Mouse (Mus musculus): ENCODE data around the gene Gm49325. TPM values are rescaled to one million over a fixed set of nuclear protein-coding genes. Genes with fewer than 3 reads are reported as not detected.
A peak's percentile ranks its signal among the peaks of the same experiment; 100 is the strongest.

Gm49325 gene
- polyA plus RNA-seq, 1 experiment from 2014 or later: 1.6 TPM

GRCm38 (mm10) chr10:77580027-77580920, 25.7 kb upstream of the Gm49325 start:
- Histone ChIP-seq H3K27me3 (ENCODE audit: low read depth, poor library complexity, severe bottlenecking) (no peaks in the 10 kb centered on the region), H3K4me3 (no peak overlapping the region), H3K4me1 (peaks cover 30% of the 10 kb centered on the region), H3K27ac (no peak overlapping the region), H3K9me3 (replicated peaks) (no peaks in the 10 kb centered on the region), H3K36me3 (peaks cover 6% of the 10 kb centered on the region)
- no peak for DNase-seq (ENCODE audit: low spot score)
- WGBS: 59% methylated on average over 10 of the region's 10 CpGs

GRCm38 (mm10) chr10:77581023-77581407, 25.0 kb upstream of the Gm49325 start:
- Histone ChIP-seq H3K9me3 (replicated peaks) (no peaks in the 10 kb centered on the region), H3K36me3 (peaks cover 12% of the 10 kb centered on the region), H3K4me1 (peaks cover 30% of the 10 kb centered on the region), H3K4me3 (peak overlapping the region; percentile 92), H3K27me3 (ENCODE audit: low read depth, poor library complexity, severe bottlenecking) (no peaks in the 10 kb centered on the region), H3K27ac (peak overlapping the region; percentile 93)
- no peak for DNase-seq (ENCODE audit: low spot score)
- 8% methylated on average over 8 of the region's 8 CpGs for WGBS

- H3K27me3 ChIP-seq (ENCODE audit: low read depth, poor library complexity, severe bottlenecking): no peaks in the 10 kb centered on the region
- H3K9me3 ChIP-seq (replicated peaks): no peaks in the 10 kb centered on the region
- peaks cover 15% of the 10 kb centered on the region for H3K36me3 ChIP-seq
- peak; percentile 96 for DNase-seq (ENCODE audit: low spot score)
- peak within 1 kb of the TSS; percentile 93 for H3K27ac ChIP-seq
- WGBS: under 1% methylated on average over 64 of the region's 64 CpGs
- peak within 1 kb of the TSS; percentile 92 for H3K4me3 ChIP-seq
- peaks cover 30% of the 10 kb centered on the region for H3K4me1 ChIP-seq
Observed at GRCm38 (mm10) chr10:77581408-77582284, 24.4 kb upstream of the Gm49325 start, which contains the start of gene Pttg1ip. Gene Pttg1ip (plus strand): TSS chr10:77581720.

DNA sequence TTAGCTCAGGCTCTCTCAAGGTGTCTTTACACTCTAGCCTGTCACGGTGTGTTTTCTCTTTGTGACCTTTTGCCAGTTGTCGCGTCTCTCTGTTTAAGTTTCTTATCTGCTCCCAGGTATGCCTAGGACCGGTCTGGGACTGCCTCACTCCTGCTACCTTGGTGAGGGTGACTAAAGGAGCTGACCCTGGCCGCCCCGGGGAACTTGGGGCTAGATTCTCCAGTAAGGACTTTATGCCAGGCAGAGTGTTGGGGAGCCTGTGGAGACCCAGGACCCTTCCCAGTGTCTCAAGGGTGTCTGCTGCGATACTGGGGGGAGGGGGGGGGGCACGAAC, 23.7 kb upstream of the Gm49325 start:
- Histone ChIP-seq H3K4me1 (peaks cover 30% of the 10 kb centered on the region), H3K27ac (peak overlapping the region; percentile 93), H3K9me3 (replicated peaks) (no peaks in the 10 kb centered on the region), H3K36me3 (peaks cover 21% of the 10 kb centered on the region), H3K4me3 (peak overlapping the region; percentile 92), H3K27me3 (ENCODE audit: low read depth, poor library complexity, severe bottlenecking) (no peaks in the 10 kb centered on the region)
- no peak for DNase-seq (ENCODE audit: low spot score)
- 15% methylated on average over 8 of the region's 8 CpGs for WGBS

DNA sequence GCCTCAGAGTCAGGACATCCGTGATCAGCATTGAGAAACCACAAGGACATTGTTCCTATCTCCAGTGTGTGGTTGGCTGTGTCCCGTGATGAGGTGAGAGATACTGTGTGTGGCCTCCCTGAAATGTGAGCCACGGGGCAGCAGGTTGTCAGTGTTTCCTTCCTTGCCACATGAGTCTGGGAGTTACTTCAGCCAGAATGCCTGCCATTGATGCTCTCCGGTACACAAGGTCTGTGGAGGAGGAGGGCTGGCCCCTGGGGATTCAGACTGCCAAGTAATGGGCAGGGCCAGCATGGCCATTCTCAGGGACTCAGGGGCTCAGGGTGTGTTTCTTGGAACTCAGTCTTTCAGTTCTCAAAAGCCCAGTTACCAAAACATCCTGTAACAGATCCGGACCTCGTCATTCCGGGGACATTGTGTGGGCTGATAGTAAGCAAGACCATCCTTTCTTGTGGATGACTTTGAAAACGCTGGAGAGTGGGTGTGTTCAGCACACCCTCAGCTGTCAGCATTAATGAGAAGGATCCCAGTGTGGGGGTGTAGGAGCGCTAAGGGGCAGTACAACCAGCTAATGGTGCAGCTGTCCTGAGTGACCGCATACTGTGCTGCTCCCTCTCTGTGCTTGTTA, 22.1 kb upstream of the Gm49325 start:
- no peaks in the 10 kb centered on the region for H3K27me3 ChIP-seq (ENCODE audit: low read depth, poor library complexity, severe bottlenecking)
- no peak overlapping the region for H3K27ac ChIP-seq
- no peak for DNase-seq (ENCODE audit: low spot score)
- no peaks in the 10 kb centered on the region for H3K9me3 ChIP-seq (replicated peaks)
- peaks cover 37% of the 10 kb centered on the region for H3K36me3 ChIP-seq
- H3K4me3 ChIP-seq: no peak overlapping the region
- peaks cover 30% of the 10 kb centered on the region for H3K4me1 ChIP-seq
- 91% methylated on average over 10 of the region's 10 CpGs for WGBS

DNA sequence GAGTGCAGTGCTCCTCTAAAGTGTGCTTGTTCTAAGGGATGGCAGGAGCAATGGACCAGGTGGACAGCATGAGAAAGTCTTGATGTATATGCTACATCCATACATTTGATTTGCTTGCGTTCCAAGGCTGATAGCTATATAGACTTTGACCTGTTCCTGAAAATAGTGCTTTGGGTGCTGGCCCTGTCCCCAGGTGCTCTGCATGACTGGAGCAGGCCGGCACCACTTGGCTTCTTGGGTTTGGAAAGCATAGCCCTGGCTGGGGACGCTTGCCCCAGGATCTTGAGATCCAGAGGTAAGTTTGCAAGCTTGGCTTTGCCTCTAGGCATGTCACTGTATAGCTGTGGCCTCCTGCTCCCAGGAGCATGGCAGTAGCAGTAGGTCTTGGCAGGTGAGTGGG, 19.4 kb upstream of the Gm49325 start:
- Histone ChIP-seq H3K4me1 (peaks cover 17% of the 10 kb centered on the region), H3K4me3 (no peak overlapping the region), H3K27ac (no peak overlapping the region), H3K9me3 (replicated peaks) (no peaks in the 10 kb centered on the region), H3K27me3 (ENCODE audit: low read depth, poor library complexity, severe bottlenecking) (no peaks in the 10 kb centered on the region), H3K36me3 (peaks cover 60% of the 10 kb centered on the region)
- WGBS: 90% methylated on average over 3 of the region's 3 CpGs
- DNase-seq (ENCODE audit: low spot score): no peak

- 96% methylated on average over 6 of the region's 6 CpGs for WGBS
- Histone ChIP-seq H3K36me3 (peaks cover 65% of the 10 kb centered on the region), H3K27me3 (ENCODE audit: low read depth, poor library complexity, severe bottlenecking) (no peaks in the 10 kb centered on the region), H3K4me3 (no peak overlapping the region), H3K4me1 (peaks cover 12% of the 10 kb centered on the region), H3K9me3 (replicated peaks) (no peaks in the 10 kb centered on the region), H3K27ac (no peak overlapping the region)
- DNase-seq (ENCODE audit: low spot score): no peak
Observed at GRCm38 (mm10) chr10:77587091-77587775, 18.8 kb upstream of the Gm49325 start.

DNA sequence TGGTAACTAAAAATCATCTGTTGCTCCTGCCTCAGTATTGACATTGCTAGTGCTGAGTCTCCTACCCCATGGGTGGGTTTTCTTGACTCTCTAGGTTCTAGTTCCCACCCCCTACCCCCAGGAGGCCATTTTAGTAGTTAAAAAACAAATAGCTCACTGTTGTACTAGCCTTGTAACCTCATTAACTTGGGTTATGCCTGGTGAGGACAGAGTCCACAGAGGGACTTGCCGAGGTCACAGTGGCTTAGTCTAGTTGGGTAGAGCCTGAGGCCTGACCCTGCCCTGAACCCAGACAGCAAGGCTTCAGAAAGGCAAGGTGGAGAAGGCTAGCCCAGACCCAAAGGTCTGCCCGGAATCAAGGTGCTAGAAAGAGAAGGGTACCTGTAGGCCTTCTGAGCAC, 18.0 kb upstream of the Gm49325 start:
- H3K4me3 ChIP-seq: no peak overlapping the region
- WGBS: 95% methylated on average over 2 of the region's 2 CpGs
- peaks cover 4% of the 10 kb centered on the region for H3K4me1 ChIP-seq
- peaks cover 73% of the 10 kb centered on the region for H3K36me3 ChIP-seq
- H3K9me3 ChIP-seq (replicated peaks): no peaks in the 10 kb centered on the region
- DNase-seq (ENCODE audit: low spot score): no peak
- H3K27ac ChIP-seq: no peak overlapping the region
- no peaks in the 10 kb centered on the region for H3K27me3 ChIP-seq (ENCODE audit: low read depth, poor library complexity, severe bottlenecking)

- DNase-seq (ENCODE audit: low spot score): no peak
- 78% methylated on average over 7 of the region's 7 CpGs for WGBS
Observed at GRCm38 (mm10) chr10:77589117-77589516, 16.9 kb upstream of the Gm49325 start.

DNA sequence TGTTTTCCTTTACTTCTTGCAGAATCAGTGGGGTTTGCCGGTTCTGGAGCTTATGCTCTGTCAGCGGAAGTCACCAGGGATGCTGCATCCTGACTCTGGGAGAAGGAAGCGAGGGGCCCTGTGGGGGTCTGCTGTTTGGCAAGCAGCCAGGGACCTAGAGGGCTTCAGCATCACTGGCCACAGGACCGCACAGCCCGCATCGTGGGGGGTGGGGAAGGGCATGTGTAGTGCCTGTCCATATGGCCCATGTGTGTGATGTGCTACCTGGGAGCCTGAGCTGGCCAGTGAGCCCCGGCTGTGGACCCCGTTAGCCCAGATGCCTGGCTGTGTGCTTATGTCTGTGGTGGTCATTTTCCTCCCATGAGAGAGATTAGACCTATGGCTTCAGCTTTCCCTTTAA, 16.2 kb upstream of the Gm49325 start:
- Histone ChIP-seq H3K27me3 (ENCODE audit: low read depth, poor library complexity, severe bottlenecking) (no peaks in the 10 kb centered on the region), H3K4me3 (no peak overlapping the region), H3K9me3 (replicated peaks) (no peaks in the 10 kb centered on the region), H3K4me1 (no peaks in the 10 kb centered on the region), H3K27ac (no peak overlapping the region), H3K36me3 (peaks cover 84% of the 10 kb centered on the region)
- 89% methylated on average over 8 of the region's 8 CpGs for WGBS
- no peak for DNase-seq (ENCODE audit: low spot score)

More at GRCm38 (mm10) chr10:77589117-77589516, 16.9 kb upstream of the Gm49325 start:
- no peaks in the 10 kb centered on the region for H3K9me3 ChIP-seq (replicated peaks)
- no peak overlapping the region for H3K27ac ChIP-seq
- H3K36me3 ChIP-seq: peaks cover 79% of the 10 kb centered on the region
- H3K27me3 ChIP-seq (ENCODE audit: low read depth, poor library complexity, severe bottlenecking): no peaks in the 10 kb centered on the region
- H3K4me3 ChIP-seq: no peak overlapping the region
- no peaks in the 10 kb centered on the region for H3K4me1 ChIP-seq

DNA sequence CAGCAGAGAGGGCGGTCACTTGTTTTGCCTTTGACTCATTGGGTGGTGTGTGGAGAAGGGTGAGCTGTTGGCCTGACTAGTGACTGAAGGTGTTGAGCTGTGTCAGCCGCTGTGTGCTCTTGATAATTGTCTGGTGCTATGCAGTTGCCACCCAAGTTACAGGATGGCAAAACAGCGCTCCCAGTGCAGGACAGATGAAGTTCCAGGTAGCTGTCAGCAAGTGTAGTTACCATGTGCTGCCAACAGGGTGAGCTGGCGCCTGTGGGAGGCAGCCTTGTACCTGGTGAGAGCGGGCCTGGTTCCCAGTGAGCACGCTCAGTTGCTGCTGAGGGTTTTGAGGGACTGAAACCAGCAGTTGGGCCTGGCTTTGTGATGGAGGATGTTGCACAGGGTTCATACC, 15.2 kb upstream of the Gm49325 start:
- H3K4me1 ChIP-seq: no peaks in the 10 kb centered on the region
- H3K9me3 ChIP-seq (replicated peaks): no peaks in the 10 kb centered on the region
- 39% methylated on average over 6 of the region's 6 CpGs for WGBS
- H3K4me3 ChIP-seq: no peak overlapping the region
- H3K27ac ChIP-seq: no peak overlapping the region
- H3K36me3 ChIP-seq: peaks cover 91% of the 10 kb centered on the region
- H3K27me3 ChIP-seq (ENCODE audit: low read depth, poor library complexity, severe bottlenecking): no peaks in the 10 kb centered on the region
- peak; percentile 68 for DNase-seq (ENCODE audit: low spot score)

- no peak for DNase-seq (ENCODE audit: low spot score)
- H3K4me1 ChIP-seq: no peaks in the 10 kb centered on the region
- WGBS: 90% methylated on average over 6 of the region's 6 CpGs
- no peak overlapping the region for H3K27ac ChIP-seq
- H3K27me3 ChIP-seq (ENCODE audit: low read depth, poor library complexity, severe bottlenecking): no peaks in the 10 kb centered on the region
- H3K4me3 ChIP-seq: no peak overlapping the region
- H3K36me3 ChIP-seq: peaks cover 94% of the 10 kb centered on the region
- H3K9me3 ChIP-seq (replicated peaks): no peaks in the 10 kb centered on the region
Observed at GRCm38 (mm10) chr10:77591546-77591945, 14.5 kb upstream of the Gm49325 start.

Measured in limb, embryonic 10.5 days (tissue).